Mouse (Mus musculus) limb, embryonic 14.5 days (tissue): ENCODE results near the gene Tes3-ps. TPM values are rescaled to one million over a fixed set of nuclear protein-coding genes. Genes with fewer than 3 reads are reported as not detected.

ENCODE experiments used
- ATAC-seq: fragments of 200-750 bp; cut with Nextera tagmentation; 2 replicates; pipeline ENCODE4 v1.8.0; 2017; ENCODE audit warnings: low read depth, moderate number of reproducible peaks, moderate TSS enrichment; ENCODE audit not compliant: low FRiP score
- DNase-seq: peaks from one replicate; pipeline ENCODE4 v3.0.0-alpha.2; 2015; ENCODE audit warnings: low spot score
- H3K27ac ChIP-seq: fragments of 300-500 bp; sonication (generic); replicated peaks from 2 replicates; pipeline ENCODE4 v1.5.1; 2014; ENCODE audit warnings: low read depth, mild to moderate bottlenecking, low read length, moderate library complexity, mixed read lengths
- H3K27me3 ChIP-seq: fragments of 300-500 bp; sonication (generic); 2 replicates; pipeline ENCODE4 v1.6.1; 2014; ENCODE audit warnings: low read length, mixed read lengths; ENCODE audit not compliant: control insufficient read depth, insufficient read depth
- H3K36me3 ChIP-seq: fragments of 300-500 bp; sonication (generic); 2 replicates; pipeline ENCODE4 v1.6.1; 2014; ENCODE audit warnings: mild to moderate bottlenecking, low read length, moderate library complexity, mixed read lengths; ENCODE audit not compliant: control insufficient read depth, insufficient read depth
- H3K4me1 ChIP-seq: fragments of 300-500 bp; sonication (generic); 2 replicates; pipeline ENCODE4 v1.6.1; 2014; ENCODE audit warnings: antibody characterized with exemption, low read length, mixed read lengths; ENCODE audit not compliant: control insufficient read depth, insufficient read depth
- H3K4me2 ChIP-seq: fragments of 300-500 bp; sonication (generic); replicated peaks from 2 replicates; pipeline ENCODE4 v1.6.1; 2014; ENCODE audit warnings: low read depth, mild to moderate bottlenecking, low read length, moderate library complexity; ENCODE audit not compliant: severe bottlenecking
- H3K4me3 ChIP-seq: fragments of 300-500 bp; sonication (generic); replicated peaks from 2 replicates; pipeline ENCODE4 v1.5.1; 2014; ENCODE audit warnings: low read length
- H3K9ac ChIP-seq: fragments of 300-500 bp; sonication (generic); 2 replicates; pipeline ENCODE4 v1.6.1; 2014; ENCODE audit warnings: mild to moderate bottlenecking, low read depth, low read length, moderate library complexity; ENCODE audit not compliant: severe bottlenecking
- H3K9me3 ChIP-seq: fragments of 300-500 bp; sonication (generic); 2 replicates; pipeline ENCODE4 v1.6.1; 2016; ENCODE audit warnings: low read length; ENCODE audit not compliant: control insufficient read depth
- POLR2A ChIP-seq: fragments of 200-500 bp; IDR thresholded peaks from 2 replicates; pipeline ENCODE4 v1.8.0; 2012; ENCODE audit warnings: inconsistent platforms, mild to moderate bottlenecking, moderate library complexity, borderline replicate concordance; ENCODE audit not compliant: insufficient read depth, insufficient read length; ENCODE audit errors: extremely low read depth
- WGBS: fragments of 180-500 bp; shearing (Covaris S2); extraction: QIAGEN DNeasy Blood & Tissue Kit; methylation state at CpG from one replicate; pipeline ENCODE4 v1.1.7; 2014; 5-methylcytosine and 5-hydroxymethylcytosine counted together
- polyA plus RNA-seq, 2 experiments: library from polyadenylated mRNA; depleted of rRNA in 1 of 2; stranded (reverse) in 1 of 2; unstranded in 1 of 2; fragments of >200 nt; fragmentation: Nextera tagmentation in 1 of 2; extraction: Ambion mirVana in 1 of 2; gene quantifications; 2 replicates each; pipeline versions ENCODE4 v1.2.1 to v1.2.3; 2012 to 2014

Gene Tes3-ps
- polyA plus RNA-seq, 2 experiments, result 0.15 to 0.58 TPM

GRCm38 (mm10) chr13:49485388-49485787 lies 7.7 kb upstream of the Tes3-ps start:
- 63% methylated on average over 5 of the region's 5 CpGs for WGBS
- Histone ChIP-seq H3K4me1 (peaks cover 12% of the 10 kb centered on the region), H3K27me3 (no peaks in the 10 kb centered on the region), H3K4me2 (no peak overlapping the region), H3K4me3 (no peak overlapping the region), H3K9me3 (no peaks in the 10 kb centered on the region), H3K9ac (no peak overlapping the region), H3K36me3 (no peaks in the 10 kb centered on the region), H3K27ac (0 out of 2 replicates have a peak overlapping the region, but pooled peaks have one; percentile 44)
- TF ChIP-seq POLR2A, result no peak
- DNase-seq (peak; percentile 49), ATAC-seq (no peak)

- 42% methylated on average over 4 of the region's 4 CpGs for WGBS
- ATAC-seq (no peak), DNase-seq (no peak)
- peaks cover 10% of the 10 kb centered on the region for H3K4me1 ChIP-seq
- no peaks in the 10 kb centered on the region for H3K27me3 ChIP-seq
- no peak within 1 kb of the TSS for H3K4me3 ChIP-seq
- H3K4me2 ChIP-seq, result peak within 1 kb of the TSS; percentile 18; the same call in 1 of the 2 replicates
- H3K9ac ChIP-seq, result 0 out of 2 replicates have a peak within 1 kb of the TSS, but pooled peaks have one; percentile 8
- H3K36me3 ChIP-seq, result no peaks in the 10 kb centered on the region
- peak within 1 kb of the TSS; percentile 55; the same call in 1 of the 2 replicates for H3K27ac ChIP-seq
- TF ChIP-seq POLR2A, result no peak
- H3K9me3 ChIP-seq, result no peaks in the 10 kb centered on the region
Measured at GRCm38 (mm10) chr13:49504510-49504909, 11.4 kb downstream of the Tes3-ps start, which contains the start of gene Ecm2. Gene Ecm2, plus strand, starts transcription at chr13:49504810.

- no peak for TF ChIP-seq POLR2A
- Histone ChIP-seq H3K27me3 (no peaks in the 10 kb centered on the region), H3K27ac (no peak overlapping the region), H3K36me3 (no peaks in the 10 kb centered on the region), H3K4me3 (no peak overlapping the region), H3K4me1 (peaks cover 10% of the 10 kb centered on the region), H3K4me2 (no peak overlapping the region; the same call in 1 of the 2 replicates), H3K9me3 (no peaks in the 10 kb centered on the region), H3K9ac (no peak overlapping the region)
- ATAC-seq (no peak), DNase-seq (no peak)
- 77% methylated on average over 4 of the region's 4 CpGs for WGBS
Measured at GRCm38 (mm10) chr13:49505776-49506175, 12.7 kb downstream of the Tes3-ps start.

GRCm38 (mm10) chr13:49507176-49507575 lies 14.1 kb downstream of the Tes3-ps start:
- H3K27ac ChIP-seq, result no peak overlapping the region
- H3K4me2 ChIP-seq, result no peak overlapping the region
- peaks cover 10% of the 10 kb centered on the region for H3K4me1 ChIP-seq
- WGBS, result 65% methylated on average over 3 of the region's 3 CpGs
- no peak for TF ChIP-seq POLR2A
- H3K4me3 ChIP-seq, result no peak overlapping the region
- DNase-seq (no peak), ATAC-seq (no peak)
- no peak overlapping the region for H3K9ac ChIP-seq
- no peaks in the 10 kb centered on the region for H3K27me3 ChIP-seq
- no peaks in the 10 kb centered on the region for H3K9me3 ChIP-seq
- H3K36me3 ChIP-seq, result no peaks in the 10 kb centered on the region

GRCm38 (mm10) chr13:49518761-49519160 lies 25.6 kb downstream of the Tes3-ps start:
- Histone ChIP-seq H3K4me2 (no peak overlapping the region), H3K27ac (no peak overlapping the region), H3K4me3 (no peak overlapping the region), H3K4me1 (0 out of 2 replicates have a peak, but pooled peaks cover 5% of the 10 kb centered on the region), H3K9ac (no peak overlapping the region), H3K27me3 (no peaks in the 10 kb centered on the region), H3K36me3 (no peaks in the 10 kb centered on the region), H3K9me3 (no peaks in the 10 kb centered on the region)
- no peak for TF ChIP-seq POLR2A
- DNase-seq, result no peak
- 40% methylated on average over 2 of the region's 2 CpGs for WGBS
- no peak for ATAC-seq
